Mouse (Mus musculus): Measurements from ENCODE around the gene Tnfrsf25. TPM values are rescaled to one million over a fixed set of nuclear protein-coding genes. Genes with fewer than 3 reads are reported as not detected.

Gene Tnfrsf25
- polyA plus RNA-seq, 1 experiment from 2014 or later = 0.95 TPM

DNA sequence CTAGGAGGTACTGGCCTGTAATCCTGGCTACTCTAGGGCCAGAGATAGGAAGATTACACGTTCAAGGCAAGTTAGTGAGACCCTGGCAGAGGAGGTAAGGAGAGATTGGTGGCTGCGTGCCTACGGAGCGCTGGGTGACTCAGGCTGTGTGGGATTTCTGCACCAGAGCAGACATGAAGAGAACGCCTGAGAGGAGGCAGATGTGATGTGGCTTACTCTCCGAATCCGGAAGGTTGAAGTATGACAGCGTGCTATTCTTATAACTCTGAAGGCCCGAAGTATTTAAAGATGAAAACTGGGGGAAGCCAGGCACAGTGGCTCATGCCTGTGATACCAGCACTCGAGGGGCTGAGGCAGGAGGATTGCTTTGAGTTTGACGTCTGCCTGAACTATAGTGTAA, 15.2 kb upstream of the Tnfrsf25 start:
- no peak for ATAC-seq (ENCODE audit: low FRiP score)

DNA sequence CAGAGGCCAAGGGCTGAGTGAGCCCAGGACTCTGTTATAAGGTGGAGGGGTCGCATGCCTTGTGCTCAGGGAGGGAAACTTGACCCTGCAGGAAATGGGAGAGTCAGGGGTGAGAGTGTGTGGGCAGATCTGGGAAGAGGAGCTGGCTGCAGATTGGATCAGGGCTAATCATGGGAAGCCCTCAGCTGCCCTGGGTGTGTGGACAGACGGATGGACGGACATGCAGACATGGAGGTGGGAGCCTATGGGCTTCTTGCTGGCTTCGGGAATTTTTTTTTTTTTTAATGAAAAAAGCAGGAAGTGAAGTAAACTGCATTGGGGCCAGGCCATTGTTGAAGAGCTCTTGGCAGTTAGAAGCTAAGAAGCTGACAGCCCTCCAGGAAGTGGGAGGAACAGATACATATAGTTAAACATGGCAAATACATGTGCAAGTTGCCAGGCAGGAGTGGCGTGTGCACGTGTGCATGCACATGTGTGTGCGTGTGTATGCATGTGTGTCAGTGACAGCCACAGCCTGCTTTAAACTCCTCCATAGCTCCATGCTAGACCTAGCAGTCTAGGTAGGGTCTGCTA, 14.6 kb upstream of the Tnfrsf25 start:
- peaks cover 14% of the 10 kb centered on the region; the same call in 1 of the 2 replicates for H3K36me3 ChIP-seq (replicated peaks; ENCODE audit: control insufficient read depth, insufficient read depth)
- H3K4me3 ChIP-seq (replicated peaks; ENCODE audit: low read length) = no peak overlapping the region
- no peak overlapping the region for H3K9ac ChIP-seq
- no peak for DNase-seq (ENCODE audit: low spot score)
- H3K27me3 ChIP-seq (ENCODE audit: control insufficient read depth, insufficient read depth, low read length) = no peaks in the 10 kb centered on the region
- H3K27ac ChIP-seq = no peak overlapping the region
- WGBS = 83% methylated on average over 7 of the region's 7 CpGs
- no peaks in the 10 kb centered on the region for H3K4me1 ChIP-seq (replicated peaks; ENCODE audit: control insufficient read depth, insufficient read depth, low read length)
- no peak overlapping the region for H3K4me2 ChIP-seq (replicated peaks)
- ATAC-seq (ENCODE audit: low FRiP score) = no peak
- H3K9me3 ChIP-seq (ENCODE audit: control insufficient read depth, low read length) = no peaks in the 10 kb centered on the region

More for the DNA sequence above, 15.2 kb upstream of the Tnfrsf25 start:
- H3K4me2 ChIP-seq (replicated peaks) = no peak overlapping the region
- no peaks in the 10 kb centered on the region for H3K27me3 ChIP-seq (ENCODE audit: control insufficient read depth, insufficient read depth, low read length)
- WGBS = 88% methylated on average over 11 of the region's 11 CpGs
- no peak for DNase-seq (ENCODE audit: low spot score)
- no peak overlapping the region for H3K9ac ChIP-seq
- no peak overlapping the region for H3K4me3 ChIP-seq (replicated peaks; ENCODE audit: low read length)
- no peaks in the 10 kb centered on the region for H3K4me1 ChIP-seq (replicated peaks; ENCODE audit: control insufficient read depth, insufficient read depth, low read length)
- no peak overlapping the region for H3K27ac ChIP-seq
- peaks cover 11% of the 10 kb centered on the region; the same call in 1 of the 2 replicates for H3K36me3 ChIP-seq (replicated peaks; ENCODE audit: control insufficient read depth, insufficient read depth)
- H3K9me3 ChIP-seq (ENCODE audit: control insufficient read depth, low read length) = no peaks in the 10 kb centered on the region

GRCm38 (mm10) chr4:152101921-152102320, 13.8 kb upstream of the Tnfrsf25 start:
- DNase-seq (ENCODE audit: low spot score) (no peak), ATAC-seq (ENCODE audit: low FRiP score) (no peak)
- Histone ChIP-seq H3K4me3 (replicated peaks; ENCODE audit: low read length) (no peak overlapping the region), H3K9ac (no peak overlapping the region), H3K4me1 (replicated peaks; ENCODE audit: control insufficient read depth, insufficient read depth, low read length) (no peaks in the 10 kb centered on the region), H3K36me3 (replicated peaks; ENCODE audit: control insufficient read depth, insufficient read depth) (peaks cover 16% of the 10 kb centered on the region; the same call in 1 of the 2 replicates), H3K27me3 (ENCODE audit: control insufficient read depth, insufficient read depth, low read length) (no peaks in the 10 kb centered on the region), H3K4me2 (replicated peaks) (no peak overlapping the region), H3K9me3 (ENCODE audit: control insufficient read depth, low read length) (no peaks in the 10 kb centered on the region), H3K27ac (no peak overlapping the region)
- WGBS = 93% methylated on average over 16 of the region's 16 CpGs

GRCm38 (mm10) chr4:152103025-152103424, 12.7 kb upstream of the Tnfrsf25 start:
- WGBS = 39% methylated on average over 7 of the region's 7 CpGs
- no peak overlapping the region for H3K4me2 ChIP-seq (replicated peaks)

GRCm38 (mm10) chr4:152106746-152107145, 9.0 kb upstream of the Tnfrsf25 start:
- Histone ChIP-seq H3K4me3 (replicated peaks; ENCODE audit: low read length) (no peak overlapping the region), H3K27ac (no peak overlapping the region), H3K36me3 (replicated peaks; ENCODE audit: control insufficient read depth, insufficient read depth) (peaks cover 29% of the 10 kb centered on the region), H3K4me2 (replicated peaks) (no peak overlapping the region), H3K9ac (no peak overlapping the region), H3K4me1 (replicated peaks; ENCODE audit: control insufficient read depth, insufficient read depth, low read length) (peaks cover 14% of the 10 kb centered on the region), H3K27me3 (ENCODE audit: control insufficient read depth, insufficient read depth, low read length) (no peaks in the 10 kb centered on the region), H3K9me3 (ENCODE audit: control insufficient read depth, low read length) (no peaks in the 10 kb centered on the region)
- 55% methylated on average over 9 of the region's 9 CpGs for WGBS
- ATAC-seq (ENCODE audit: low FRiP score) (no peak), DNase-seq (ENCODE audit: low spot score) (no peak)

More at GRCm38 (mm10) chr4:152103025-152103424, 12.7 kb upstream of the Tnfrsf25 start:
- ATAC-seq (ENCODE audit: low FRiP score) (no peak), DNase-seq (ENCODE audit: low spot score) (peak; percentile 69)
- Histone ChIP-seq H3K9me3 (ENCODE audit: control insufficient read depth, low read length) (no peaks in the 10 kb centered on the region), H3K27ac (no peak overlapping the region), H3K36me3 (replicated peaks; ENCODE audit: control insufficient read depth, insufficient read depth) (peaks cover 16% of the 10 kb centered on the region; the same call in 1 of the 2 replicates), H3K4me3 (replicated peaks; ENCODE audit: low read length) (no peak overlapping the region), H3K4me1 (replicated peaks; ENCODE audit: control insufficient read depth, insufficient read depth, low read length) (peaks cover 2% of the 10 kb centered on the region; the same call in 1 of the 2 replicates), H3K9ac (no peak overlapping the region), H3K27me3 (ENCODE audit: control insufficient read depth, insufficient read depth, low read length) (no peaks in the 10 kb centered on the region)

DNA sequence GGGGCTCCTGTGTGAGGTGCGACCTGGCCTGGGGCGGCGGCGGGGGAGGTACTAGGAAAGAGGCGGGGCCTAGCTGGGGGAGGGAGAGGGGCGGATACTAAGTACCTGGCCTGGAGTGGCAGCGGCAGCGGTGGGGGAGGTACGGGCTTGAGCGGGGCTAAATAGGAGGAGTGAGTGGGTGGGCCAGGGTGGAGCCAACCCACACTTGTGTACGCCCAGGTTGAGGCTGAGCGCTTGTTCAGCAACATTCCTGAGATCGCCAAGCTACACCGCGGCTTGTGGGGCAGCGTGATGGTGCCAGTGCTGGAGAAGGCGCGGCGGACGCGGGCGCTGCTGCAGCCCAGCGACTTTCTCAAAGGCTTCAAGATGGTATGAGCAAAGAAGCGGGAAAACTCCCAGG, 8.2 kb upstream of the Tnfrsf25 start:
- H3K9me3 ChIP-seq (ENCODE audit: control insufficient read depth, low read length) = no peaks in the 10 kb centered on the region
- DNase-seq (ENCODE audit: low spot score) (peak; percentile 42), ATAC-seq (ENCODE audit: low FRiP score) (peak; percentile 57)
- no peaks in the 10 kb centered on the region for H3K27me3 ChIP-seq (ENCODE audit: control insufficient read depth, insufficient read depth, low read length)
- H3K4me1 ChIP-seq (replicated peaks; ENCODE audit: control insufficient read depth, insufficient read depth, low read length) = peaks cover 14% of the 10 kb centered on the region
- peak overlapping the region; percentile 30 for H3K4me3 ChIP-seq (replicated peaks; ENCODE audit: low read length)
- H3K4me2 ChIP-seq (replicated peaks) = peak overlapping the region; percentile 56
- WGBS = 6% methylated on average over 24 of the region's 24 CpGs
- H3K27ac ChIP-seq = peak overlapping the region; percentile 55; the same call in 1 of the 2 replicates
- H3K36me3 ChIP-seq (replicated peaks; ENCODE audit: control insufficient read depth, insufficient read depth) = peaks cover 35% of the 10 kb centered on the region
- peak overlapping the region; percentile 16 for H3K9ac ChIP-seq

DNA sequence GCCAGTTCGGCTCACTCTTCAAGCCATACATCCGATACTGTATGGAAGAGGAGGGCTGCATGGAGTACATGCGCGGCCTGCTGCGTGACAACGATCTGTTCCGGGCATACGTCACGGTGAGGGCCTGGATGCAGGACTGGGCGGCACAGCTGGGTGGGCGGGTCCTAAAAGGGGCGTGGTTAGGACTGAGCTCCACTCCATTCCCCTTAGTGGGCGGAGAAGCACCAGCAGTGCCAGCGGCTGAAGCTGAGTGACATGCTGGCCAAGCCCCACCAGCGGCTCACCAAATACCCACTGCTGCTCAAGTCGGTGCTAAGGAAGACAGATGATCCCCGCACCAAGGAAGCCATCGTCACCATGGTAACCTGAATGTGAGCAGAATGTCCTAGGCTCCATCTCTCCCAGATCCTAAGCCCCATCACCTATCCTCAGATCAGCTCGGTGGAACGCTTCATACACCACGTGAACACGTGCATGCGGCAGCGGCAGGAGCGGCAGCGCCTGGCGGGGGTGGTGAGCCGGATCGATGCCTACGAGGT, 7.7 kb upstream of the Tnfrsf25 start:
- H3K4me2 ChIP-seq (replicated peaks) = peak overlapping the region; percentile 56
- peak overlapping the region; percentile 55; the same call in 1 of the 2 replicates for H3K27ac ChIP-seq
- no peaks in the 10 kb centered on the region for H3K9me3 ChIP-seq (ENCODE audit: control insufficient read depth, low read length)
- WGBS = 4% methylated on average over 30 of the region's 30 CpGs
- H3K36me3 ChIP-seq (replicated peaks; ENCODE audit: control insufficient read depth, insufficient read depth) = peaks cover 36% of the 10 kb centered on the region
- H3K9ac ChIP-seq = peak overlapping the region; percentile 16; the same call in 1 of the 2 replicates
- DNase-seq (ENCODE audit: low spot score) = peak; percentile 80
- no peaks in the 10 kb centered on the region for H3K27me3 ChIP-seq (ENCODE audit: control insufficient read depth, insufficient read depth, low read length)
- ATAC-seq (ENCODE audit: low FRiP score) = peak; percentile 93
- H3K4me1 ChIP-seq (replicated peaks; ENCODE audit: control insufficient read depth, insufficient read depth, low read length) = peaks cover 14% of the 10 kb centered on the region
- peak overlapping the region; percentile 30 for H3K4me3 ChIP-seq (replicated peaks; ENCODE audit: low read length)

DNA sequence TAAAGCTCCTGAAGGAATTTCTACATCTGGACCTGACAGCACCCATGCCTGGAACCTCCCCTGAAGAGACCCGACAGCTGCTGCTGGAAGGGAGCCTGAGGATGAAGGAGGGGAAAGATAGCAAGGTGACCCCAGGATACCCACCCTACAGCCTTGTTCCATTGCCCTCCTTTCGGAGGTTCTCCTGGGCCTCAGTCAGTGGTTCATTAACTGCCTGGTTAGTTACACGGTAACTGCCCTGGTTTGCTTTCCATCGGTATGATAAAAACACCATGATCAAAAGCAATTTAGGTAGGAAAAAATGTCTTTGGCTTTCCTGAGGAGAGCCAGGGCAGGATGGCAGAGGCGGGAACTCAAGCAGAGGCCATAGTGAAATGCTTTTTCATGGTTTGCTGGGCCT, 7.1 kb upstream of the Tnfrsf25 start:
- peak overlapping the region; percentile 55; the same call in 1 of the 2 replicates for H3K27ac ChIP-seq
- no peak for ATAC-seq (ENCODE audit: low FRiP score)
- H3K9ac ChIP-seq = peak overlapping the region; percentile 16; the same call in 1 of the 2 replicates
- 0 out of 2 replicates have a peak, but pooled peaks cover under 1% of the 10 kb centered on the region for H3K27me3 ChIP-seq (ENCODE audit: control insufficient read depth, insufficient read depth, low read length)
- no peaks in the 10 kb centered on the region for H3K9me3 ChIP-seq (ENCODE audit: control insufficient read depth, low read length)
- peak overlapping the region; percentile 30; the same call in 1 of the 2 replicates for H3K4me3 ChIP-seq (replicated peaks; ENCODE audit: low read length)
- 75% methylated on average over 5 of the region's 5 CpGs for WGBS
- peaks cover 36% of the 10 kb centered on the region for H3K36me3 ChIP-seq (replicated peaks; ENCODE audit: control insufficient read depth, insufficient read depth)
- peak overlapping the region; percentile 56 for H3K4me2 ChIP-seq (replicated peaks)
- no peak for DNase-seq (ENCODE audit: low spot score)
- H3K4me1 ChIP-seq (replicated peaks; ENCODE audit: control insufficient read depth, insufficient read depth, low read length) = peaks cover 14% of the 10 kb centered on the region

DNA sequence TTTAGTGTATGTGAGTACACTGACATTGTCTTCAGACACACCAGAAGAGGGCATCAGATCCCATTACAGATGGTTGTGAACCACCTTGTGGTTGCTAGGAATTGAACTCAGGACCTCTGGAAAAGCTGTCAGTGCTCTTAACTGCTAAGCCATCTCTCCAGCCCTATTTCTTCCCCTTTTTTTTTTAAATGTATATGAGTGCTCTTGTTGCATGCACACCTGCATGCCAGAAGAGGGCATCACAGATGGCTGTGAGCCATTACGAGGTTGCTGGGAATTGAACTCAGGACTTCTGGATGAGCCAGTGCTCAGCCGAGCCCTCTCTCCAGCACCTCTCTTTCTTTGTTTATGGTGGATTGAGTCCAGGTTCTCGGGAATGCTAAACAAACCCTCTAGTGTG, 6.2 kb upstream of the Tnfrsf25 start:
- no peak overlapping the region for H3K4me2 ChIP-seq (replicated peaks)
- H3K27ac ChIP-seq = no peak overlapping the region
- ATAC-seq (ENCODE audit: low FRiP score) (no peak), DNase-seq (ENCODE audit: low spot score) (no peak)
- WGBS = 90% methylated on average over 3 of the region's 3 CpGs
- H3K27me3 ChIP-seq (ENCODE audit: control insufficient read depth, insufficient read depth, low read length) = peaks cover 8% of the 10 kb centered on the region
- H3K4me1 ChIP-seq (replicated peaks; ENCODE audit: control insufficient read depth, insufficient read depth, low read length) = peaks cover 14% of the 10 kb centered on the region
- no peak overlapping the region for H3K9ac ChIP-seq
- H3K36me3 ChIP-seq (replicated peaks; ENCODE audit: control insufficient read depth, insufficient read depth) = peaks cover 28% of the 10 kb centered on the region
- no peaks in the 10 kb centered on the region for H3K9me3 ChIP-seq (ENCODE audit: control insufficient read depth, low read length)
- no peak overlapping the region for H3K4me3 ChIP-seq (replicated peaks; ENCODE audit: low read length)

Data from hindbrain, embryonic 14.5 days (tissue).